Mouse (Mus musculus) brown adipose tissue, adult 24 weeks (tissue): ENCODE data around the gene Gstt2. TPM values are rescaled to one million over a fixed set of nuclear protein-coding genes. Genes with fewer than 3 reads are reported as not detected.
A peak's percentile ranks its signal among the peaks of the same experiment; 100 is the strongest.
"Not testable (repeated sequence)": the region's sequence is repeated elsewhere in the genome, so short reads cannot be mapped to it uniquely, and the experiment has no call there.

ENCODE experiments used
- H3K27ac ChIP-seq: fragments of 200-500 bp; replicated peaks from 2 replicates; pipeline ENCODE4 v1.5.1; 2012; ENCODE audit warnings: low read depth, mild to moderate bottlenecking, low read length
- H3K4me1 ChIP-seq: fragments of 200-500 bp; 2 replicates; pipeline ENCODE4 v1.6.1; 2012; ENCODE audit warnings: low read length, mixed read lengths; ENCODE audit not compliant: control insufficient read depth, insufficient read depth, insufficient read length
- H3K4me3 ChIP-seq: fragments of 200-500 bp; 2 replicates; pipeline ENCODE4 v1.5.1; 2012; ENCODE audit warnings: low read depth, mild to moderate bottlenecking, low read length, moderate library complexity; ENCODE audit not compliant: insufficient read depth
- polyA plus RNA-seq: library from polyadenylated mRNA; stranded (reverse); fragments of >200 nt; gene quantifications from 2 replicates; pipeline ENCODE4 v1.2.4, GENCODE M21; 2012; ENCODE audit not compliant: missing spikeins, insufficient read depth, insufficient read length

Gstt2 gene
- polyA plus RNA-seq, 1 experiment: 41.7 TPM

DNA sequence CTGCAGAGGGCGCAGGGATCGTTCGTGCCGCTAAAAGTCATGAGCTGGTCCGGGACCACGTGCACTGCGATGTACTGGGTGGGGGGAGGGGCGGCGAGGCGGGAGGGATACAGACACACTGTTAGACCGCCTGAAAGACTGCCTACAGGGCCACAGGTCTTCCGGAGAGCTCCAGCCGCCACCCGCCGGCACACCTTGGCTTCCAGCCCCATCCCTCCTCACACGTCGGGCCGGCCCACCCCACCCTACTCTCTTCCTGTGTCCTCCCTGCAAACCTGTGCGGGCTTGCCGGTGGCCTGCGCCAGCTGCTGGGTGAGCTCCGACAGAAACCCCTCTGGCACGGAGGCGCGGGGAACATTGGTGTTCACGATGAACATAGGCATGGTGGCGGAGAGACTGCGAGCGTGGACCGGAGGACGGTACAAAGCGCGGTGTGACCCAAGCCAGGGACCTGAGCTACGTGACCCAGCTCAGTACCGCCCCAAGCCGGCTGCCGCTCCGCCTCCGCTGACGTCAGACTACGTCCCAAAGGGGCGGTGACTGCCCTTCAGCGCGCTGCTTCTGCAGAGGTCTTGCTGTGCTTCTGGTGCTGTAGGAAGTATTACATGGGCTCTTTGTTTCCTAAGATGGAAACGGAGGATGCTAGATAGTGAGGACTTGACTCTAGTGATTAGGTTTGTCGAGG, 22.7 kb upstream of the Gstt2 start, which contains the start of gene Mif:
Gene Mif (minus strand): TSS at position 455 of the 685 bp plus-strand sequence.
- H3K27ac ChIP-seq: peak within 1 kb of the TSS; percentile 25; the same call in 1 of the 2 replicates
- H3K4me3 ChIP-seq: peak within 1 kb of the TSS; percentile 72
- not testable (repeated sequence) for H3K4me1 ChIP-seq

DNA sequence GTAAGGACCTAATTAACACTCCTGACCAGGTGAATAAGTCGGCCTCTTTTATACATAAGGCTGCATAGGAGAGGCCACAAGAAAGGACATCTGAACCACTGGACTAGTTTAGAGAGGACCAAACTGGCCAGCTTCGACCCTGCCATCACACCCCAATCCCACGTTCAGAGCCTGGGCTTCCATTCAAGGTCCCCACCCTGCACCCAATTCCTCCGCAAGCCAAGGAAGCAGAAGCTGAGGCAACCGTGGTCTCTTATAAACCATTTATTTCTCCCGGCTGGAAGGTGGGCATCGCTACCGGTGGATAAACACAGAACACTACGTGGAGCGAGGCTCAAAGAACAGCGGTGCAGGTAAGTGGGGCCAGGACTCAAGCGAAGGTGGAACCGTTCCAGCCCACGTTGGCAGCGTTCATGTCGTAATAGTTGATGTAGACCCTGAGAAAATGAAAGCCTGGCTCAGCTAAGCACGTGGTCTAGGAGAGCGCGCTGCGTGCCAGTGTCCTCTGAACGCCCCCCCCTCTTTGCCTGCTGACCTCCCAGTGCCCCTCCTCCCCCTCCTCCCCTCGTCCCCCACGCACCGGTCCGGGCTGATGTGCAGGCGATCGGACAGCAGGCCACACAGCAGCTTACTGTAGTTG, 22.0 kb upstream of the Gstt2 start:
- H3K4me3 ChIP-seq: peak overlapping the region; percentile 72
- H3K27ac ChIP-seq: no peak overlapping the region
- H3K4me1 ChIP-seq: no peaks in the 10 kb centered on the region

DNA sequence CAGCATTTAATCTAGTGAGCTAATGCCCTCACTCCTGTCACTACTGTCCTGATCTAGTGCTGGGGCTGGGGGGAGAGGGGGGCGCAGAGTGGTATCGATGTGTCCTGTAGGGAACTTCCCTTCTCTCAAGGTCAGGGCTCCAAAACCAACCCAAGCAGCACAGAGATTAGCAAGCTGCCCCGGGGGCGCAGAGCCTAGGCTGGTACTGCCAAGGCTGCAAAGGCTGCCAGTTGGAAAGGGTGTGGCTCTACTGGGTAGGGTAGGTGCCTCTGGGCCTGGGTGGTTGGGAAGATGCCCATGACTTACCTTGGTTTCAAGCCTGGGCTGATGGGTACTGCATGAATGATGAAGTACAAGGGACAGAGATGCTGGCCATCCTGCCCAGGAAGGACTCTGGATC, 20.4 kb upstream of the Gstt2 start:
- Histone ChIP-seq H3K4me1 (no peaks in the 10 kb centered on the region), H3K4me3 (no peak overlapping the region), H3K27ac (no peak overlapping the region)

DNA sequence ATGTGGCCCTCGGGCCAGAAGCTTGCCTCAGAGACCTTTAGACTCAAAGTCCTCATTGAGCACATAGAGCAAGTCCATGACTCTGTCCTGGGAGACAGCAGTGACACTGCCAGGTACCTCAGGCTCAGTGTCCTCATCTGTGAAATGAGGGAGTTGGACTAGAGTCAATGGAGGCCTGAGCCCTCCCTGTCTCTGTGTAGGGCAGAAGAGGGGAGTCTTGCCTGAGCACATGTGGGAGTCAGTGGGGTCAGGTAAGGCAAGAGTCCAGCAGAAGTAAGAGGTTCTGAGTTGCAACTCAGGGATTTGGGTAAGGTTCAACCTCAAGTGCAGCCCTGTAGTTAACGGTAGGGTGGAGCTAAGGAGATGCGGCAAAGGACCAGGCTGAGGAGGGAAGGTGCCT, 19.8 kb upstream of the Gstt2 start:
- H3K4me3 ChIP-seq: no peak overlapping the region
- no peak overlapping the region for H3K27ac ChIP-seq
- H3K4me1 ChIP-seq: no peaks in the 10 kb centered on the region

DNA sequence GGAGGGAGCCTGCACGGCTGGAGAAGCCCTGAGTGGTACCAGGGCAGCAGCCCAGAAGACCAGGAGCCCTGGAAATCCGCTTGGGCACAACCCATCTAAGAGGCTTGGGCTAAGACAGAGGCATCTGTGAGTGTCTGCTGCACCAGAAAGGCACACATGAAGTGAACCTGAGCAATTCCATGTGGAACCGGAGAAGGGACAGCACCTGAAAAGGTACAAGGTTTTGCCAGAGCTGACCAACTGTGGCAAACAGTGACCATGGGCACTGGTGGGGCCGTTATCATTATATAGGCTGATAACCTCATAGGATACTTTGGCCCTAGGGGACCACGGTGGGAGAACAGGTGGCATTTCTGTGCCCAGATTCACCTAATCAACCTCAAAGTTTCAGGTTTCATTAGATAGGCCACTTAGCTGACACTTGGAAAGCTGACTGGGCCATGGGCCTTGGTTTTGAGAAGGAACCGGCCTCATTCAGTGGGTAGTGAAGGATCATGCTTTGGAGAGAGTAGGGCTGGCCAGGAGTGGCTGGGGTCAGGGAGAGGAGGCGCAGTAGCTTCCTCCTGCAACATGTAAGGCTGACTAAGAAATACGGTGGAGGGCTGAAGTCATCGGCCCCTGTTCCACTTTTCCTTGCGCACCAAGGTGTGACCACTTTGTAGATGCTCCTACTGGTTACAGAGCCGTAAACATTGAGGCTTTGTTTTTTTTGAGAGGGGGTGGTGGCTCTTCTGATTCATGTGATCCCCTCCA, 19.1 kb upstream of the Gstt2 start:
- Histone ChIP-seq H3K27ac (no peak overlapping the region), H3K4me3 (no peak overlapping the region), H3K4me1 (no peaks in the 10 kb centered on the region)

DNA sequence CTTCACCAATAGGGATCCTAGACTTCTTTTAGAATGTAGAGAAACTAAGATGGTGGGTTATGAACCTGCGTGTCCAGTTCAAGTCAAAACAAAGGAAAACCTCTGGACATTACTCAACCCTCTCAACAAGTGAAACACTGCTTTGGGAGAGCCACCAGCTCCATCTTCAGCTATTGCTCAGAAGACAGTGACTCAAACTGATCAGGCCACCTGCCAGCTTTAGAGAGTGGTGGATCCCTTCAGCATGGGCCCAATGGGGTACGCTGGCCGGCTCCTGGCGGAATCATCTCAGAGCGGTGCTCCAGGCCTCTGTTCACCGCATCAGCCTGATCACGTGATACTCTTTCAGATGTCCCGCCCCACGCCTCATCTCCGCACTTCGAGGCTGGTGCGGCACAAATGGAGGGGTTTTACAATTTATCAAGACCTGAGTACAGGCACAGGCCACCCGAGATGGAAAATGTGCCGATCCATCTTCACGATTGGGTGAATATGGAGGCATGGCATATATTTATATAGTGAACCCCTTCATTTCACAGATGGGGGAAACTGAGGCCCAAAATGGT, 18.3 kb upstream of the Gstt2 start:
- H3K4me1 ChIP-seq: no peaks in the 10 kb centered on the region
- H3K4me3 ChIP-seq: no peak overlapping the region
- no peak overlapping the region for H3K27ac ChIP-seq

DNA sequence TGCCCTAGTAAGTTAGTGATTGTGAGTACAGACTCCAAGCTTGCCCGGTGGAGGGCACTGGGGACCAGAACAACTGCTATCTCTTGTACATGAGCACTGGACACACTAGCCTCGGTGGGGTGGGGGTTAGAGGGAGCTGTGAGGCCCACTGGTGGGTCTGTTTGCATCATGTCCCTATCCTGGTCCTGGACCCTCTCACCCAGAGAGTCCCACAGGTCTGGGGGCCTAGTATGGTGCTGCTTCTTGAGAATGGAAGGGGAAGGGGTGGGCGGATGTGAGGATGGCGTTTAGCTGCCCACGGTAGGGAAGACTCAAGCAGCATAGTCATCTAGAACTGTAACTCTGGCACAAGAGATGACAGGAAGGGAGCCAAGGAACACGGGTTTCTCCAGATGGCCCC, 17.6 kb upstream of the Gstt2 start:
- Histone ChIP-seq H3K4me3 (no peak overlapping the region), H3K4me1 (no peaks in the 10 kb centered on the region), H3K27ac (no peak overlapping the region)

DNA sequence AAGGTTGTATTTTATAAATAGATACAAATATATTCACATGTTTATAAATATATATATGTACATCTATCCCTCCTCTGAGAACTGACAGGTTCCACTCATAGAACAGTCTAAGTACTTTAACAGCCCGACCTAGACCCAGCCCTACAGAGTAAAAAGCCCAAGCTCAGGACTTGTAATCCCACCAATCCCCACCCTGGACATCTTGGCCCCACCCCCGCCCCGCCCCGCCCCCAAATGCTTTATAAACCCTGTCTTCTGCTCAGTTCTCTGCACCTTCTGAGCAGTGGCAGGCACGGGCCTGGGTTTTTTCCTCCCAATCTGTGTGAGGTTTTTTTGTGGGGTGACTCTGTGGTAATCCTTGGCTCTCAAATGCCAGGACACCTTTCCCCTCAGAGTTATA, 16.9 kb upstream of the Gstt2 start:
- H3K4me1 ChIP-seq: no peaks in the 10 kb centered on the region
- H3K27ac ChIP-seq: no peak overlapping the region
- no peak overlapping the region for H3K4me3 ChIP-seq

DNA sequence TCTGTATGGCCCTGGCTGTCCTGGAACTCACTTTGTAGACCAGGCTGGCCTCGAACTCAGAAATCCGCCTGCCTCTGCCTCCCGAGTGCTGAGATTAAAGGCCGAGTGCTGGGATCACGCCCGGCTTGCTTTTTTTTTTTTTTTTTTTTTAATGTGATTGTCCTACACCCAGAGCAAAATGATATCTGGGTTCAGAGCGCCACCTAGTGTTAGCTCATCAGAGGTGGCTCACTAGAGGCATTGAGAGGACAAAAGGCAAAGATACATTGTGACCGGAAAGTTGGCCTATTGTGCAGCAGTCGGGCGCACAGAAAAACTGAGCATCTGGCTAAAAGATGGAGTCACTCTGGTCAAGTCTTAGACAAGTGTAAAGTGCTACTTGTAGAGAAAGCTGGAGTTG, 16.2 kb upstream of the Gstt2 start:
- Histone ChIP-seq H3K4me3 (no peak overlapping the region), H3K27ac (no peak overlapping the region)

DNA sequence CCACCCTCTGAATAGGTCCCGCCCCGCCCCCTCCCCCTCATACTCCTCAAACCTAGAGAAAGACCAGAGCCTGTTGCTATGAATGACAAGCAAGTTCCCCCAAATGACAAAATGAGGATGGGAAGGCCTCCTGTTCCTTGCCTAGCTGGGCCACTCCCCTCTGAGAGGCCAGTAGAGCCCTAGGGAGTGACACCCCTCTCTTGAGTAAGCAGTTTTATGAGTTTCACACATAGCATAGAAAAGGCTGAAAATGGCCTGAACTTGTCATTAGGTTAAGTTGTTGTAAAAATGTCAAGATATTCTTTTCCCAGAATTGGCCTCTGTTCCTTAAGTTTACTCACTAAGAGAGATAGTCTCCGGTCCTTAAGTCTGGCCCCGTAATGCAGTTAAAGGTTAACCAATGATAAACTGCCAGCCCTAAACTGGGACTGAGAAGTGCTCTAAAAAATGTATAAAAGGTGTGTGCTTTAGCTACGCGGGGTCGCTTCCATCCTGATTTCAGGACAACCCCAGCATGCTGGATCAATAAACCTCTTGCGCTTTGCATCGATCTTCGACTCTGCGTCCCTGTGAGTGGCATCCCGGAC, 15.4 kb upstream of the Gstt2 start:
- no peaks in the 10 kb centered on the region for H3K4me1 ChIP-seq
- H3K27ac ChIP-seq: no peak overlapping the region
- H3K4me3 ChIP-seq: no peak overlapping the region

More for the DNA sequence above, 16.2 kb upstream of the Gstt2 start:
- H3K4me1 ChIP-seq: no peaks in the 10 kb centered on the region

DNA sequence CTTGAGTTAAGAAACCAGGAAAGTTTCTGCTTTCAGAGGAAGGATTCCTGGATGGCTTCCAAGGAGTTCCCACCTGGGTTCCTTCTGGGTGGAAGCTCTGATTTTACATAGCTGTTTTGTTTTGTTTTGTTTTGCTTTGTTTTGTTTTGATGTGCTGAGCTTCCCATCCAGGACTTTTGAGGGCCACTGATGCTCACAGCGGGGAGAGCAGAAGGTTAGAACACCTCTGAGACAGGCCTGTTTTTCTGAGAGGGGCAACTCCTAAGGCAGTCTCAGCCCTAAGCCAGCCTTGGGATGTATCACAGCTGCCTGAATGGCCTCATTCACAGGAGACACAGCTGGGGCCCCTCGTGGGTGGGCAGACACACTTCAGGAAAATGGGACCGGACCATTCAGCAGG, 14.5 kb upstream of the Gstt2 start:
- no peak overlapping the region for H3K4me3 ChIP-seq
- H3K4me1 ChIP-seq: no peaks in the 10 kb centered on the region
- no peak overlapping the region for H3K27ac ChIP-seq

DNA sequence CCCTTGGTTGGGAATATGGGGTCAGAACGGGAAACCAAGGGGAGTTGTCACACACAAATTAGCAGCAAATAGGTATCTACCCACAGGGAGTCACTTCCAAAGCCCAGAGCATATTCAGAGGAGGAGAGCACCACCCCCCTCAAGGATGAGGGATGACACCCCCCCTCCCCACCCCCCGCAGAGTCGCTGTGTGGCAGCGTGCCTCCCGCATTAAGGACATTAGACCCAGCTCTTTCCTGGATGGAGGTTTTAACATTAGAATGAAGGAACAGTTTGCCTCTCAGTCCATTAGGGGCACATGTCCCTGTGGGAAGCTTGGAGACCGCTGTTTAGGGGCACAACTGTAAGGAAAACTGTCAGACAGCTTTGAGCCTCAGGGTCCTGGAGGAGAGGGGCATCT, 13.9 kb upstream of the Gstt2 start:
- H3K4me3 ChIP-seq: no peak overlapping the region
- no peaks in the 10 kb centered on the region for H3K4me1 ChIP-seq
- H3K27ac ChIP-seq: no peak overlapping the region

DNA sequence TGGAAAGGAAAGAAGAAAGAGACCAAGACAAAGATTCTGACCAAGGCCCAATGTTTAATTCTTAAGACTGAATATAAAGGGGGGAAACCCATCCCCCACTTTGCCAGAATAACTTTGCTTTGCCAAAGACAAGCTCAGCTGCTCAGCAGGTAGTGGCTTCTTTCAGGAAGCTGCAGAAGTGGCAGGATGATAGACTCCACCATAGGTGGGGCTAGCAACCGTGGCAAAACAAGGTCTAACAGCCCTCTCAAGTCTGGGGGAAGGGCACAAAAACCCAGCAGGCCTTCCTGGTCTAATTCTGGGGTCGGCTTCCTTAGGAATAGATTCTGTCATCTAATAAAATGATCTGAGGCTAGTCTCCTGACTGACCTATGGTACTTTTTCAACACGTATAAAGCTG, 11.2 kb upstream of the Gstt2 start:
- Histone ChIP-seq H3K4me1 (peaks cover 6% of the 10 kb centered on the region; the same call in 1 of the 2 replicates), H3K27ac (no peak overlapping the region), H3K4me3 (no peak overlapping the region)

DNA sequence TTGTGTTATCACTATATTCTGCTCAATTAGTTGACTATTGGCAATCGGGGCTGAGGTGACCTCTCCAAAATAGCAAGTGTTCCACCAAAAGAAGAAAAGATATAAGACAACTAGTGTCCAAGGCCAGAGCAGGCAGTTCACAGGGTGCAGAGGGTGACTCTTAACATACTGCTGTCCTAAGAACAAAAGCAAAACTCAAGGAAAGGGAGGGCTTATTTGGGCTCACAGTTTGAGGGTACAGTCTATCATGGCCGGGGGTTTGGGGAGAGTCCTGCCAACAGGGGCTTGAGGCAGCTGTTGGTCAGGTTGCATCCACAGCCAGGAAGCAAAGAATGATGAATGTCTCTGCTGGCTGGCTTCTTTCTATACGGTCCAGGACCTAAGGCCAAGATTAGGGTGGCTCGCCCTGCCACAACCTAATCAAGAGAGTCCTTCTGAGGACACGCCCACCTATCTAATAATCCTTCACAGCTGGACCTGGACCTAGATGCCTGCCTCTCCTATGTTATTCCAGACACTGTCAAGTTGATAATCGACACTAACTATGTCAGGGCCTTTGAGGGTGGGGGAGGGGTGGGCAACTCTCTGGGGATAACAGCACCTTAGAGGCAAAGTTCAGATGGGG, 8.2 kb upstream of the Gstt2 start:
- H3K27ac ChIP-seq: peak overlapping the region; percentile 54
- H3K4me3 ChIP-seq: no peak overlapping the region
- peaks cover 10% of the 10 kb centered on the region; the same call in 1 of the 2 replicates for H3K4me1 ChIP-seq

DNA sequence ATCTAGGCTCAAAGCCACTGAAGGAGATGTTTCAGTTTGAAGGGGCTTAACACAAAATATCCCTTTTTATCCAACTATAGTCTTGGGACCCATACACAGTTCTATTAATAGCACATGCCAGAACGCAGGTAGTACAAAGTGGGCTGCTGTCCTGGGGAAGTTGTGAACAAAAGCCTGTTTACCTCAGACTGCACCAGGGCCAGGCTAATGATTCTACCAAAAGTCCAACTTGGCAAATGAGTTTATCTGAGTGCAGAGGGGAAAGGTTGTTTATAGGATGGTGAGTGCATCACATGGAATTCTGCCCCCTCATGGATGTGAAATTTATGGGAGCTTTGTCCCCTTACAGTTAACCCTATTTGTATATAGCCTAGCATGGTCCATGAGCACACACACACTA, 7.6 kb upstream of the Gstt2 start:
- peak overlapping the region; percentile 99 for H3K27ac ChIP-seq
- H3K4me3 ChIP-seq: no peak overlapping the region

More for the DNA sequence above, 7.6 kb upstream of the Gstt2 start:
- H3K4me1 ChIP-seq: peaks cover 10% of the 10 kb centered on the region; the same call in 1 of the 2 replicates
